Mouse (Mus musculus): ENCODE measurements around the gene Mbd6. TPM values are rescaled to one million over a fixed set of nuclear protein-coding genes. Genes with fewer than 3 reads are reported as not detected.

Mbd6 gene
- polyA plus RNA-seq, 1 experiment, result 124 TPM

DNA sequence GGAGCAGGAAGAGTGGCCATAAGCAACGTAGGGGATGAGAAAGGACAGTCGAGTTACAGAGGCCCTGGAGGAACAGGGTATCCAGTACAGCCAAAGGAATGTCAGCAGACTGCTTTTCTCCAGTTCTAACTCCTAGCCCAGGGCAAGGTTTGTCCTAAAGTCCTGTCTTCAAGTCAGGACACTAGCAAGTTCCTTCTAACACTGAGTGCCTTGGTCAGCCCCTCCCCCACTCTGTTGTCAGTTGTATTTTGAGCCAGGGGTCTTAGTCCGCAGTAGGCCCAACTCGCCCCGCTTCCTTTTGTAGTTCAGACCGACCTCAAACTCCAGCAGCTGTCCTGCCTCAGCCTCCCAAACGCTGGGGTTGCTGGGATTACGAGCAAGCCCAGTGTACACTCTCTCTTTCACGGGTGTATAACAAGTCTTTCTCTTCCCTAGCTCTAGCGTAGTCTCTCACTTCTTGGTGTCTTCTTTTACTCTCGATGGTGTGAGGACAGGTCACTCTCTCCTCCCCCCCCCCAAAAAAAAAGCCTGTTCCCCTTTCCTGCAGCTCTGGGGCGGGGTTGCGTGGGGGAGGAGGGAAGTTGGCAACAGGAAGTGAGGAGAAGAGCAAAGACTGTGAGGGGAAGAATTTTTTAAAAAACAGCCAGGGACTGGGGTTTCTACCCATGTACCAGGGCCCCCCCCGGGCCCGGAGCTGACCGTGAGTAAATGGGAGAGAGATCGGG, 34.5 kb upstream of the Mbd6 start:
- H3K27ac ChIP-seq (ENCODE audit: control insufficient read depth, insufficient read depth, low read length), result peak overlapping the region; percentile 91
- H3K4me1 ChIP-seq (replicated peaks; ENCODE audit: control insufficient read depth, insufficient read depth, low read length), result peaks cover 61% of the 10 kb centered on the region
- H3K36me3 ChIP-seq (ENCODE audit: control insufficient read depth, insufficient read depth, low read length), result peaks cover 8% of the 10 kb centered on the region
- no peaks in the 10 kb centered on the region for H3K27me3 ChIP-seq (ENCODE audit: control insufficient read depth, insufficient read depth, low read length)
- peak overlapping the region; percentile 45 for H3K4me3 ChIP-seq (ENCODE audit: control insufficient read depth, insufficient read depth, low read length)
- WGBS, result 14% methylated on average over 17 of the region's 17 CpGs
- DNase-seq, result peak; percentile 70
- TF ChIP-seq POLR2A (IDR thresholded peaks at IDR 0.05; ENCODE audit: control insufficient read depth, extremely low read depth, insufficient read depth, low read length, poor library complexity) (no peak), CTCF (IDR thresholded peaks at IDR 0.05; ENCODE audit: borderline replicate concordance, control insufficient read depth, extremely low read depth, insufficient read depth, low read length, poor library complexity) (no peak)

DNA sequence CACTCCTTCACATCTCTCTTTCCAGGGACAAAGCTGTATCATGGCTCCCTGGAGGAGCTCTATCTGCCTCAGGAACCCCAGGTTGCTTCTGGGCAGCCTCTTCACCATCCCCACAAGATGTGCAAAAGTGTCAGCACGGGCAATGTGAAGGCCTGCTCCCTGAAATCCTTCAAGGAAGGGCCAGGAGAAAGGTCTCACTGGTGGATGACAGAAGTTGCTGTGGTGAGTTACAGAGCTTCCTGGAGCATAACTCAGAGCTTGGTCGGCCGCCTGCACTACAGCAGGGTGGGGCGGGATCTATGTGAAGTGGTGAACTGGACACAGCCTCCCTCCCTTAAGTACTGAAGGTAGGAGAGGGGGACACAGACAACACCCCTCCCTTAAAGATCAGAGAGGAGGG, 33.9 kb upstream of the Mbd6 start:
- H3K4me1 ChIP-seq (replicated peaks; ENCODE audit: control insufficient read depth, insufficient read depth, low read length), result peaks cover 65% of the 10 kb centered on the region
- peak overlapping the region; percentile 91 for H3K27ac ChIP-seq (ENCODE audit: control insufficient read depth, insufficient read depth, low read length)
- TF ChIP-seq CTCF (IDR thresholded peaks at IDR 0.05; ENCODE audit: borderline replicate concordance, control insufficient read depth, extremely low read depth, insufficient read depth, low read length, poor library complexity), result no peak
- no peak for TF ChIP-seq POLR2A (IDR thresholded peaks at IDR 0.05; ENCODE audit: control insufficient read depth, extremely low read depth, insufficient read depth, low read length, poor library complexity)
- peaks cover 3% of the 10 kb centered on the region for H3K36me3 ChIP-seq (ENCODE audit: control insufficient read depth, insufficient read depth, low read length)
- no peaks in the 10 kb centered on the region for H3K27me3 ChIP-seq (ENCODE audit: control insufficient read depth, insufficient read depth, low read length)
- H3K4me3 ChIP-seq (ENCODE audit: control insufficient read depth, insufficient read depth, low read length), result peak overlapping the region; percentile 45
- peak; percentile 36 for DNase-seq
- 56% methylated on average over 4 of the region's 4 CpGs for WGBS

DNA sequence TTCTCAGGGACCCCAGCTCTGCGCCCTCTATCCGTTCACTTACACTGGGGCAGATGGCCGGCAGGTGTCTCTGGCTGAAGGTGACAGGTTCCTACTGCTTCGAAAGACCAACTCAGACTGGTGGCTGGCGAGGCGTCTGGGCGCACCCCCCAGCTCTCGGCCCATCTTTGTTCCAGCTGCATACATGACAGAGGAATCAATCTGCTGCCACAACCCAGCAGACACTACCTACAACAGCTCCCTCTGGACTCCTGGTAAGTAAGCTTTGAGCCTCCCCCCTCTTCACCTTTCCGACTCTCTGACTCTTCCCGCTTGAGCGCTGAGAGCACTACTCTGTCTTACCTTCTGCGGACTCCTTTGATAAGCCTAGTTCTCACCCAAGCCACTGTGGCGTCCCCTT, 33.4 kb upstream of the Mbd6 start:
- WGBS, result 51% methylated on average over 13 of the region's 13 CpGs
- peak overlapping the region; percentile 91 for H3K27ac ChIP-seq (ENCODE audit: control insufficient read depth, insufficient read depth, low read length)

DNA sequence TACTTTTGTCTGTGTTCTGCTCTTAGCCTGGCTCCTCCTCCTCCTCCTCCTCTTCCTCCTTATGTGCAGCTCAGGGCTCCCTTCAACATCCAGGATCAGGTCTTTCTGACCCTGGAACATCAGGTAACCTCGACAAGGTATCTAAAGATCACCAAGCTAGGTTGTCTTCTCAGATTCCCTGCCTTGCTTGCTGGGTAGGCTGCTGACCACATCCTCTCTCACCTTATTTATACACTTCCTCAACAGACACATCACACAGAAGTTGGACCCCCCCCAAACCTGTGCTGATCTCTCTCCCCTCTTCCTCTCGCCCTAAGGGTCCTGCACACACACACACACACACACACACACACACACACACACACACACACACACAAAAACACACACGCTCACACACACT, 32.8 kb upstream of the Mbd6 start, which contains the start of gene Arhgap9:
TSS of gene Arhgap9 (plus strand) at position 344 of the 400 bp plus-strand sequence.
- H3K27me3 ChIP-seq (ENCODE audit: control insufficient read depth, insufficient read depth, low read length), result no peaks in the 10 kb centered on the region
- peak; percentile 50 for DNase-seq
- peak within 1 kb of the TSS; percentile 45 for H3K4me3 ChIP-seq (ENCODE audit: control insufficient read depth, insufficient read depth, low read length)
- TF ChIP-seq POLR2A (IDR thresholded peaks at IDR 0.05; ENCODE audit: control insufficient read depth, extremely low read depth, insufficient read depth, low read length, poor library complexity) (no peak), CTCF (IDR thresholded peaks at IDR 0.05; ENCODE audit: borderline replicate concordance, control insufficient read depth, extremely low read depth, insufficient read depth, low read length, poor library complexity) (no peak)
- H3K27ac ChIP-seq (ENCODE audit: control insufficient read depth, insufficient read depth, low read length), result peak within 1 kb of the TSS; percentile 91
- 12% methylated on average over 3 of the region's 3 CpGs for WGBS
- no peaks in the 10 kb centered on the region for H3K36me3 ChIP-seq (ENCODE audit: control insufficient read depth, insufficient read depth, low read length)
- H3K4me1 ChIP-seq (replicated peaks; ENCODE audit: control insufficient read depth, insufficient read depth, low read length), result peaks cover 63% of the 10 kb centered on the region

More for the DNA sequence above, 33.4 kb upstream of the Mbd6 start:
- H3K4me1 ChIP-seq (replicated peaks; ENCODE audit: control insufficient read depth, insufficient read depth, low read length), result peaks cover 65% of the 10 kb centered on the region
- H3K4me3 ChIP-seq (ENCODE audit: control insufficient read depth, insufficient read depth, low read length), result peak overlapping the region; percentile 45
- H3K27me3 ChIP-seq (ENCODE audit: control insufficient read depth, insufficient read depth, low read length), result no peaks in the 10 kb centered on the region
- DNase-seq, result peak; percentile 36
- H3K36me3 ChIP-seq (ENCODE audit: control insufficient read depth, insufficient read depth, low read length), result no peaks in the 10 kb centered on the region
- TF ChIP-seq CTCF (IDR thresholded peaks at IDR 0.05; ENCODE audit: borderline replicate concordance, control insufficient read depth, extremely low read depth, insufficient read depth, low read length, poor library complexity), result no peak
- no peak for TF ChIP-seq POLR2A (IDR thresholded peaks at IDR 0.05; ENCODE audit: control insufficient read depth, extremely low read depth, insufficient read depth, low read length, poor library complexity)

DNA sequence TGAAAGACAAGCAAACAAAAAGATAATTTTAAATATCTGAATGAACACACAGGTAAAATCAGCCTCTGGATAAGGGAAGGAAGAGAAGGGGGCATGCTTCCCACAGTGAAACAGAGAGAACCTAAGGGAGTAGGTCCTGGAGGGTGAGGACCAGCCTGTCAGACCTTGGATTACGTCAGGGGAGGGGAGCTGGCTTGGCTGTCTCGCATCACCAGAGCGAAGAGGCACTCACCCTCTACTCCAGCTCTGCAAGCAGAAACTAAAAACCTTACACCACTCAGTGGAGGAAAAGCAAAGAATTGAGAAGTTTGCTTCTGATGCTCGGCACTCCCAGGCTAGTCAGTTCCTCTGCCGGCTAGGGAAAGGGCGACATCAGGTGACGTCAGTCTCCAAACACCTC, 31.2 kb upstream of the Mbd6 start:
- Histone ChIP-seq H3K4me3 (ENCODE audit: control insufficient read depth, insufficient read depth, low read length) (no peak overlapping the region), H3K27me3 (ENCODE audit: control insufficient read depth, insufficient read depth, low read length) (no peaks in the 10 kb centered on the region), H3K27ac (ENCODE audit: control insufficient read depth, insufficient read depth, low read length) (no peak overlapping the region), H3K36me3 (ENCODE audit: control insufficient read depth, insufficient read depth, low read length) (no peaks in the 10 kb centered on the region), H3K4me1 (replicated peaks; ENCODE audit: control insufficient read depth, insufficient read depth, low read length) (peaks cover 48% of the 10 kb centered on the region)
- 86% methylated on average over 7 of the region's 7 CpGs for WGBS
- DNase-seq, result no peak
- no peak for TF ChIP-seq POLR2A (IDR thresholded peaks at IDR 0.05; ENCODE audit: control insufficient read depth, extremely low read depth, insufficient read depth, low read length, poor library complexity)
- TF ChIP-seq CTCF (IDR thresholded peaks at IDR 0.05; ENCODE audit: borderline replicate concordance, control insufficient read depth, extremely low read depth, insufficient read depth, low read length, poor library complexity), result no peak

DNA sequence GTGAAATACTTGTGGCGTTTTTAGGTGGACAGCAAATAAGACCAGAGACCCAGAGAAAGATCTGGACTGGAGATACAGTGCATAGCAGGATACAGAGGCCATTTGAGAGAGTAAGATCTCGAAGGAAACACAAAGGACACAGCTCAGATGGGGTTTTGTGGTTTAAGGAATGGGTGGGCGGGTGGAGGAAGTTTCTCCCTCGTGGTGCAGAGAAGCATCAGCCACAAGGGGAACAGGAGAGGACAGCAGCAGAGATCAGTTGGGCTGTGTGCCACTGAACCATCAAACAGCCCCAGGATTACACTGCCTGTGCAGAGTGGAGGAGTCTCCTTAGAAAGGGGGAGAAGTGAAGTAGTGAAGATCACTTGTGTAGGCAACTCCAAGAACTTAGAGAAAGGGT, 29.2 kb upstream of the Mbd6 start:
- Histone ChIP-seq H3K27ac (ENCODE audit: control insufficient read depth, insufficient read depth, low read length) (no peak overlapping the region), H3K4me3 (ENCODE audit: control insufficient read depth, insufficient read depth, low read length) (no peak overlapping the region), H3K36me3 (ENCODE audit: control insufficient read depth, insufficient read depth, low read length) (no peaks in the 10 kb centered on the region), H3K27me3 (ENCODE audit: control insufficient read depth, insufficient read depth, low read length) (no peaks in the 10 kb centered on the region), H3K4me1 (replicated peaks; ENCODE audit: control insufficient read depth, insufficient read depth, low read length) (peaks cover 33% of the 10 kb centered on the region)
- 19% methylated on average over 4 of the region's 4 CpGs for WGBS
- TF ChIP-seq CTCF (IDR thresholded peaks at IDR 0.05; ENCODE audit: borderline replicate concordance, control insufficient read depth, extremely low read depth, insufficient read depth, low read length, poor library complexity) (no peak), POLR2A (IDR thresholded peaks at IDR 0.05; ENCODE audit: control insufficient read depth, extremely low read depth, insufficient read depth, low read length, poor library complexity) (no peak)
- no peak for DNase-seq
